Mouse (Mus musculus) left cerebral cortex, postnatal 10 days (tissue): ENCODE measurements around the gene Exo5. TPM values are rescaled to one million over a fixed set of nuclear protein-coding genes. Genes with fewer than 3 reads are reported as not detected.

Experiments
- DNase-seq, 2 experiments: peaks; one replicate each; pipeline ENCODE4 v3.0.0; 2021 to 2022; ENCODE audit warnings: low spot score in 2 of 2, mixed read lengths in 1 of 2; ENCODE audit errors: extremely low spot score in 1 of 2
- intact Hi-C: fragments of 180-260 bp; cut with DNase I; formaldehyde crosslinking; loops from one replicate; pipeline ENCODE4 v1.15.1; 2025
- microRNA-seq: library from miRNA; unstranded; fragments of <30 nt; microRNA quantifications from one replicate; pipeline ENCODE4 v1.2.0, GENCODE M21; 2022
- total RNA-seq, 2 experiments: library from RNA; stranded (reverse); gene quantifications; 2 replicates each; pipeline ENCODE4 v1.2.3; 2021

Gene Exo5
- total RNA-seq, 2 experiments from 2014 or later = 11.3 to 11.5 TPM

GRCm38 (mm10) chr4:120882002-120882625 lies 42.7 kb downstream of the Exo5 start:
- DNase-seq = peak; percentile 71 to 76
- intact Hi-C loops = loop anchor here (10.0 kb wide), 1 partner anchor 287 kb away; no protein-coding TSS in a partner anchor

GRCm38 (mm10) chr4:120880731-120881432 lies 43.9 kb downstream of the Exo5 start:
- no peak for DNase-seq
- intact Hi-C loops = loop anchor here (10.0 kb wide), 1 partner anchor 286 kb away; no protein-coding TSS in a partner anchor

- no peak for DNase-seq
- intact Hi-C loops = no loop called here
Measured at GRCm38 (mm10) chr4:120879386-120879785, 45.4 kb downstream of the Exo5 start.

- peak in 1 of 2 experiments; percentile 69 for DNase-seq
- intact Hi-C loops = no loop called here
Measured at GRCm38 (mm10) chr4:120878728-120879127, 46.1 kb downstream of the Exo5 start.

GRCm38 (mm10) chr4:120875961-120876360 lies 48.9 kb downstream of the Exo5 start:
- DNase-seq = no peak
- intact Hi-C loops = no loop called here

Small RNA genes lying within 50 kb of the gene (microRNA-seq; reads per million reads assigned to microRNA genes)
- 4.3 reads per million, percentile 15 among the genes with 10 or more reads in this experiment for gene Mir7015

Other genes starting within 250 kb of the Exo5 start
- 10 to 100 TPM; 11.4 to 12.6 TPM for gene Kcnq4, start 176.4 kb downstream of the Exo5 start, total RNA-seq
- 10 to 100 TPM; 43.8 to 47.9 TPM for gene Nfyc, start 93.4 kb downstream of the Exo5 start, total RNA-seq
- 10 to 100 TPM; 38.9 to 41.0 TPM for gene Rims3, start 70.2 kb downstream of the Exo5 start, total RNA-seq
- 1 to 10 TPM; 2.6 to 2.7 TPM for gene Zfp69, start 26.7 kb upstream of the Exo5 start, total RNA-seq
- gene Smap2, start 92.2 kb upstream of the Exo5 start, total RNA-seq = 100 to 1,000 TPM; 145 to 148 TPM
- 10 to 100 TPM; 12.9 to 14.6 TPM for gene Col9a2, start 114.4 kb upstream of the Exo5 start, total RNA-seq
- 10 to 100 TPM; 21.8 to 21.9 TPM for gene Zmpste24, start 173.2 kb upstream of the Exo5 start, total RNA-seq
- gene Tmco2, start 184.2 kb upstream of the Exo5 start, total RNA-seq = under 1 TPM in 1 of 2 experiments, not detected in 1; 0.69 TPM